Mouse (Mus musculus): Measurements from ENCODE around the gene Hecw2.

GRCm38 (mm10) chr1:54194183-54194953 is 600 bp downstream of the Hecw2 start:
- no peak for TF ChIP-seq CTCF (IDR thresholded peaks at IDR 0.05; ENCODE audit: low read depth, low read length)
- TF ChIP-seq POLR2AphosphoS5 (IDR thresholded peaks at IDR 0.05; ENCODE audit: insufficient replicate concordance, low read depth, low read length), result no peak

Data from G1E (cell line).